Mouse (Mus musculus) erythroblast, embryonic 14.5 days (primary cell): ENCODE measurements around the gene Ankrd35. TPM values are rescaled to one million over a fixed set of nuclear protein-coding genes. Genes with fewer than 3 reads are reported as not detected.
A peak's percentile ranks its signal among the peaks of the same experiment; 100 is the strongest.
"Not testable (repeated sequence)": the region's sequence is repeated elsewhere in the genome, so short reads cannot be mapped to it uniquely, and the experiment has no call there.

Experiments
- H3K27me3 ChIP-seq: 2 replicates; pipeline ENCODE4 v1.6.1; 2012; ENCODE audit warnings: inconsistent platforms; ENCODE audit not compliant: control insufficient read depth
- H3K36me3 ChIP-seq: 2 replicates; pipeline ENCODE4 v1.6.1; 2012; ENCODE audit warnings: mild to moderate bottlenecking, inconsistent platforms; ENCODE audit not compliant: control insufficient read depth
- H3K4me1 ChIP-seq: 2 replicates; pipeline ENCODE4 v1.6.1; 2012; ENCODE audit warnings: inconsistent platforms; ENCODE audit not compliant: control insufficient read depth
- H3K4me3 ChIP-seq: replicated peaks from 2 replicates; pipeline ENCODE3; 2012; ENCODE audit warnings: moderate library complexity, mild to moderate bottlenecking, inconsistent platforms
- H3K9me3 ChIP-seq: 2 replicates; pipeline ENCODE4 v1.6.1; 2012; ENCODE audit warnings: low read length, inconsistent platforms, mixed read lengths; ENCODE audit not compliant: control insufficient read depth
- GATA1 ChIP-seq: IDR thresholded peaks from 2 replicates; pipeline ENCODE4 v1.6.1; 2012; ENCODE audit warnings: low read length, inconsistent platforms, mixed read lengths
- TAL1 ChIP-seq: IDR thresholded peaks from 3 replicates; pipeline ENCODE4 v1.6.1; 2012; ENCODE audit warnings: low read length, inconsistent platforms, mixed read lengths
- polyA plus RNA-seq: library from polyadenylated mRNA; stranded (reverse); fragments of >175 nt; gene quantifications from 2 replicates; pipeline ENCODE4 v1.2.3, GENCODE M21; 2012

The Ankrd35 gene
- polyA plus RNA-seq, 1 experiment: not detected

GRCm38 (mm10) chr3:96684151-96684821 lies 14.4 kb downstream of the Ankrd35 start:
- Histone ChIP-seq H3K27me3 (peaks cover 56% of the 10 kb centered on the region), H3K4me1 (peaks cover 12% of the 10 kb centered on the region), H3K36me3 (no peaks in the 10 kb centered on the region), H3K9me3 (no peaks in the 10 kb centered on the region), H3K4me3 (no peak overlapping the region)
- TF ChIP-seq GATA1 (no peak), TAL1 (no peak)

GRCm38 (mm10) chr3:96684822-96685156 lies 14.9 kb downstream of the Ankrd35 start:
- Histone ChIP-seq H3K27me3 (peaks cover 59% of the 10 kb centered on the region), H3K4me3 (no peak overlapping the region), H3K9me3 (no peaks in the 10 kb centered on the region), H3K4me1 (peaks cover 8% of the 10 kb centered on the region), H3K36me3 (no peaks in the 10 kb centered on the region)
- no peak for TF ChIP-seq GATA1
- no peak for TF ChIP-seq TAL1

- peaks cover 63% of the 10 kb centered on the region for H3K27me3 ChIP-seq
- H3K4me3 ChIP-seq, H3K36me3 ChIP-seq, H3K4me1 ChIP-seq, H3K9me3 ChIP-seq: not testable (repeated sequence)
Observed at GRCm38 (mm10) chr3:96686057-96686456, 16.1 kb downstream of the Ankrd35 start.

- Histone ChIP-seq H3K27me3 (peaks cover 50% of the 10 kb centered on the region), H3K36me3 (no peaks in the 10 kb centered on the region), H3K4me1 (peaks cover 3% of the 10 kb centered on the region; the same call in 1 of the 2 replicates), H3K9me3 (no peaks in the 10 kb centered on the region), H3K4me3 (no peak overlapping the region)
- TF ChIP-seq TAL1 (no peak), GATA1 (no peak)
Observed at GRCm38 (mm10) chr3:96688854-96689253, 18.9 kb downstream of the Ankrd35 start.

- Histone ChIP-seq H3K27me3 (peaks cover 36% of the 10 kb centered on the region), H3K36me3 (no peaks in the 10 kb centered on the region), H3K4me1 (no peaks in the 10 kb centered on the region), H3K4me3 (no peak overlapping the region), H3K9me3 (no peaks in the 10 kb centered on the region)
- TF ChIP-seq TAL1 (no peak), GATA1 (no peak)
Observed at GRCm38 (mm10) chr3:96690298-96690697, 20.4 kb downstream of the Ankrd35 start.

DNA sequence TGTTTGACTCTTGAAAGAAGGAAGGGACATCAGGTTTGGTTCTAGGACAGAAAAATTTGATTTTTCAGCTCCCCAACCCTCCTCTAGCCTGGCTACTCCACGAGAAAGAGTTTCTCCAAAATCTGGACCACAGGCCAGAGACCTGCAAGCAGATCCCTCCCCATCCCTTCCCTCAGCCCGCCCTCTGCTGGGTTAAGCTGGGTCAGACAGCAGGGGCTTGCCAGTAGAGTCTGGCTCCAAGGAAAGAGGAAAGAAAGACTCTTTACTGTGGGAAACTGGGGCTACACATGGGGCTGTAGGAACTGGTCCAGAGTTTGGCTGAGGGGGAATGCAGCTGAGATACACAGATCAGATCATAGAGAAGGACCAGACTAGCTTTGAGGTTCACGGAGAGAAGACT lies 22.6 kb downstream of the Ankrd35 start:
- TF ChIP-seq TAL1 (no peak), GATA1 (no peak)
- Histone ChIP-seq H3K27me3 (peaks cover 29% of the 10 kb centered on the region), H3K4me1 (peaks cover 17% of the 10 kb centered on the region), H3K9me3 (no peaks in the 10 kb centered on the region), H3K36me3 (no peaks in the 10 kb centered on the region), H3K4me3 (no peak overlapping the region)

- no peak for TF ChIP-seq GATA1
- no peak for TF ChIP-seq TAL1
- Histone ChIP-seq H3K9me3 (no peaks in the 10 kb centered on the region), H3K27me3 (peaks cover 24% of the 10 kb centered on the region), H3K4me1 (peaks cover 22% of the 10 kb centered on the region), H3K36me3 (no peaks in the 10 kb centered on the region), H3K4me3 (no peak overlapping the region)
Observed at GRCm38 (mm10) chr3:96693579-96693978, 23.6 kb downstream of the Ankrd35 start.

GRCm38 (mm10) chr3:96696198-96696765 lies 26.4 kb downstream of the Ankrd35 start, which contains the start of gene Pias3:
Gene Pias3 (plus strand): TSS chr3:96696384.
- Histone ChIP-seq H3K36me3 (peaks cover 4% of the 10 kb centered on the region; the same call in 1 of the 2 replicates), H3K4me1 (peaks cover 22% of the 10 kb centered on the region), H3K4me3 (peak within 1 kb of the TSS; percentile 83), H3K27me3 (peaks cover 12% of the 10 kb centered on the region), H3K9me3 (no peaks in the 10 kb centered on the region)
- TF ChIP-seq GATA1 (no peak), TAL1 (no peak)

- H3K4me1 ChIP-seq: peaks cover 22% of the 10 kb centered on the region
- peaks cover 11% of the 10 kb centered on the region for H3K36me3 ChIP-seq
- no peaks in the 10 kb centered on the region for H3K9me3 ChIP-seq
- H3K4me3 ChIP-seq: peak overlapping the region; percentile 83
- H3K27me3 ChIP-seq: peaks cover 12% of the 10 kb centered on the region
- TF ChIP-seq TAL1 (no peak), GATA1 (no peak)
Observed at GRCm38 (mm10) chr3:96696766-96697732, 27.1 kb downstream of the Ankrd35 start.
